10 mouse cellular contexts compared by ENCODE assay signal in genomic region chr7:98899815-98900214, GRCm38 (mm10).
DNase-seq lines count a peak whose midpoint lies in the region; ATAC-seq lines count a peak whose summit lies in the region.
"Had no signal": no experiment of that assay in that cellular context is flagged by ENCODE, and none has a peak within 500 bp of the region (broad histone marks: within the 10 kb centered on the region; RNA-seq: fewer than 3 reads in every experiment).

No protein-coding gene starts in this region.

- H3K36me3 ChIP-seq in heart, embryonic 15.5 days: no peaks in the 10 kb centered on the region
- H3K36me3 ChIP-seq: liver, embryonic 15.5 days had no signal

- H3K4me2 ChIP-seq in heart, embryonic 15.5 days: no peak overlapping the region
- H3K4me2 ChIP-seq: liver, embryonic 15.5 days had no signal

- no peaks in the 10 kb centered on the region for H3K9me3 ChIP-seq in heart, embryonic 15.5 days (replicated peaks)
- H3K9me3 ChIP-seq: liver, embryonic 15.5 days had no signal

- H3K4me3 ChIP-seq in heart, embryonic 15.5 days: no peak overlapping the region
- H3K4me3 ChIP-seq: liver, embryonic 15.5 days had no signal

- 59% methylated on average over 4 of the region's 4 CpGs for WGBS in heart, embryonic 15.5 days

- ATAC-seq in heart, embryonic 15.5 days (replicated peaks; ENCODE audit: insufficient number of reproducible peaks, insufficient read depth, low FRiP score, low read depth): peak; percentile 29; the same call in 1 of the 2 replicates

- no peaks in the 10 kb centered on the region for H3K27me3 ChIP-seq in heart, embryonic 15.5 days
- H3K27me3 ChIP-seq: liver, embryonic 15.5 days had no signal

- intact Hi-C loops in heart, postnatal 25 days (cut with DNase I): loop anchor here (5.0 kb wide), 1 partner anchor 37 kb away; no protein-coding TSS in a partner anchor

- H3K4me1 ChIP-seq in heart, embryonic 15.5 days (replicated peaks): peaks cover 30% of the 10 kb centered on the region

- H3K9ac ChIP-seq in heart, embryonic 15.5 days: no peak overlapping the region
- H3K9ac ChIP-seq: liver, embryonic 15.5 days had no signal

- H3K27ac ChIP-seq in heart, embryonic 15.5 days: peak overlapping the region; percentile 37
- H3K27ac ChIP-seq: liver, embryonic 15.5 days had no signal

- peak; percentile 57 to 69 for DNase-seq in heart, adult 18-20 months
- DNase-seq in heart, postnatal 25 days (ENCODE audit: low spot score): no peak
- DNase-seq in kidney, postnatal 10 days: peak; percentile 83
- DNase-seq in mesoderm, embryonic 11.5 days (ENCODE audit: low read depth, low spot score): peak; percentile 23
- DNase-seq in neural tube, embryonic 10.5 days (ENCODE audit: extremely low spot score, low spot score): no peak
- DNase-seq in adrenal gland, adult 8-10 months: no peak
- DNase-seq in spleen, postnatal 4 days (ENCODE audit: low spot score in 2 of 2): no peak
- DNase-seq: gastrocnemius, postnatal 36 days had no signal

Comparison
In these comparisons a context has a peak if more than half of its experiments do, and no peak if none do; other contexts are left out.
1. DNase-seq: peak in heart, adult 18-20 months (2 of 2), kidney, postnatal 10 days (single experiment) and mesoderm, embryonic 11.5 days (single experiment); none in heart, postnatal 25 days (single experiment), neural tube, embryonic 10.5 days (single experiment), adrenal gland, adult 8-10 months (single experiment) and spleen, postnatal 4 days (0 of 2).